Mouse (Mus musculus): ENCODE data around the gene Gm20696. TPM values are rescaled to one million over a fixed set of nuclear protein-coding genes. Genes with fewer than 3 reads are reported as not detected.
A peak's percentile ranks its signal among the peaks of the same experiment; 100 is the strongest.

The Gm20696 gene
- polyA plus RNA-seq (2012; rRNA removed): 0.24 and 0.69 TPM in 2 replicates

- no peak for DNase-seq (ENCODE audit: low read depth, low spot score)
- under 1% methylated on average over 65 of the region's 75 CpGs for WGBS
Observed at GRCm38 (mm10) chr6:99666318-99667171, at the start of gene Gm20696, which contains the start of gene Eif4e3. TSS of gene Gm20696 (minus strand) at chr6:99666797. TSS of gene Eif4e3 (minus strand) at chr6:99666771.

GRCm38 (mm10) chr6:99715913-99716312 lies 49.3 kb upstream of the Gm20696 start:
- no peak for DNase-seq (ENCODE audit: low read depth, low spot score)
- 55% methylated on average over 6 of the region's 6 CpGs for WGBS

- WGBS: 69% methylated on average over 6 of the region's 6 CpGs
- DNase-seq (ENCODE audit: low read depth, low spot score): no peak
Observed at GRCm38 (mm10) chr6:99715191-99715590, 48.6 kb upstream of the Gm20696 start.

GRCm38 (mm10) chr6:99713256-99713655 lies 46.7 kb upstream of the Gm20696 start:
- DNase-seq (ENCODE audit: low read depth, low spot score): no peak
- 85% methylated on average over 5 of the region's 5 CpGs for WGBS

- DNase-seq (ENCODE audit: low read depth, low spot score): no peak
- WGBS: 31% methylated on average over 11 of the region's 11 CpGs
Observed at GRCm38 (mm10) chr6:99711576-99712101, 45.0 kb upstream of the Gm20696 start.

- no peak for DNase-seq (ENCODE audit: low read depth, low spot score)
- WGBS: 39% methylated on average over 3 of the region's 3 CpGs
Observed at GRCm38 (mm10) chr6:99700484-99700883, 33.9 kb upstream of the Gm20696 start.

GRCm38 (mm10) chr6:99692916-99693841 lies 26.6 kb upstream of the Gm20696 start:
- WGBS: 4% methylated on average over 94 of the region's 110 CpGs
- no peak for DNase-seq (ENCODE audit: low read depth, low spot score)

GRCm38 (mm10) chr6:99692206-99692915 lies 25.8 kb upstream of the Gm20696 start, which contains the start of gene Gpr27:
TSS of gene Gpr27 (plus strand) at chr6:99692679.
- DNase-seq (ENCODE audit: low read depth, low spot score): no peak
- 1% methylated on average over 107 of the region's 112 CpGs for WGBS

GRCm38 (mm10) chr6:99691666-99692205 lies 25.1 kb upstream of the Gm20696 start:
- WGBS: 14% methylated on average over 25 of the region's 25 CpGs
- DNase-seq (ENCODE audit: low read depth, low spot score): no peak

GRCm38 (mm10) chr6:99688513-99688912 lies 21.9 kb upstream of the Gm20696 start:
- DNase-seq (ENCODE audit: low read depth, low spot score): no peak
- WGBS: 75% methylated on average over 6 of the region's 6 CpGs

- 65% methylated on average over 5 of the region's 5 CpGs for WGBS
- DNase-seq (ENCODE audit: low read depth, low spot score): no peak
Observed at GRCm38 (mm10) chr6:99684899-99685298, 18.3 kb upstream of the Gm20696 start.

- 97% methylated on average over 5 of the region's 5 CpGs for WGBS
- no peak for DNase-seq (ENCODE audit: low read depth, low spot score)
Observed at GRCm38 (mm10) chr6:99683974-99684373, 17.4 kb upstream of the Gm20696 start.

GRCm38 (mm10) chr6:99678108-99678507 lies 11.5 kb upstream of the Gm20696 start:
- WGBS: 54% methylated on average over 11 of the region's 11 CpGs
- no peak for DNase-seq (ENCODE audit: low read depth, low spot score)

GRCm38 (mm10) chr6:99677325-99677724 lies 10.7 kb upstream of the Gm20696 start:
- peak; percentile 83 for DNase-seq (ENCODE audit: low read depth, low spot score)
- WGBS: 28% methylated on average over 8 of the region's 8 CpGs

- DNase-seq (ENCODE audit: low read depth, low spot score): no peak
- 91% methylated on average over 4 of the region's 4 CpGs for WGBS
Observed at GRCm38 (mm10) chr6:99674482-99674881, 7.9 kb upstream of the Gm20696 start.

GRCm38 (mm10) chr6:99671768-99672167 lies 5.2 kb upstream of the Gm20696 start:
- WGBS: 66% methylated on average over 3 of the region's 3 CpGs
- no peak for DNase-seq (ENCODE audit: low read depth, low spot score)

- no peak for DNase-seq (ENCODE audit: low read depth, low spot score)
Observed at GRCm38 (mm10) chr6:99670481-99671119, 4.0 kb upstream of the Gm20696 start.

GRCm38 (mm10) chr6:99669481-99670325 lies 3.1 kb upstream of the Gm20696 start:
- no peak for DNase-seq (ENCODE audit: low read depth, low spot score)
- WGBS: 65% methylated on average over 5 of the region's 5 CpGs

More at GRCm38 (mm10) chr6:99670481-99671119, 4.0 kb upstream of the Gm20696 start:
- WGBS: 79% methylated on average over 7 of the region's 7 CpGs
